Mouse (Mus musculus) thymus, postnatal 4 days (tissue): Measurements from ENCODE around the gene C2cd4c.

Experiments used
- DNase-seq: peaks from one replicate; pipeline ENCODE4 v3.0.0; 2021

C2cd4c gene

DNA sequence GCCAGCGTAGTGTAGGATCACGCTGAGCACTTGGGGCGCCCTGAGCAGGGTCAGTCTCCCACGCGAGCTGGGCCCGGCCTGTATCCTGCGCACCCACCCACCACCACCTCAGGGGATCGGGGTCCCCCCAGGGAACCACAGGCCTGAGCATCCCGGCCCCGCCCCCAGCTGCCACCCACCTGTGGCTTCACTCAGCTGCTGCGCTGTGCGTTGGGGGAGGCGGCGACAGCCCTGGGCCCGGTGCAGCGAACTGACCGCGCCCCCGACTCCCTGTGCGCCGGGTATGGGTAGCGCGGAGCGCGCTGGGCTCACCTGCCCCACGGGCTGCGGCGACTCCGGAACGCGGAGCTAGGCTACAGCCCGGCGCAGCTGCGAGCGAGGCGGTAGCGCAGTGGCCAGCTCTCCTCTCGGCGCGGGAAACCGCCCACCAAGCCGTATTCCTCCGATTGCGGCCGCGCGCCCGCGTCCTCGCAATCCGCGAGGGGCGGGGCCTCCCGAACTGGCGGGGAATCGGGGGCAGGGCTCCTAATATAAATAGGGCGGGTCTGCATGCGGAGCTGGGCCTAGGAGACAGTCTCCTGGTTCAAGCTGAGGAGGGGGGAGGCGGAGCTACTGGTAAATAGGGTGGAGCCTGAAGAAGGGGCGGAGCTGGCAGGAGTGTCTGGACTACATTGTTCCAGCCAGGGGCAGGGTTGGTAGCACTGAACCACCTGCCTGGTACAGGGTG is at the start of gene C2cd4c:
C2cd4c (minus strand) TSS at position 448 of the 727 bp plus-strand sequence.
- DNase-seq: peak; percentile 44

DNA sequence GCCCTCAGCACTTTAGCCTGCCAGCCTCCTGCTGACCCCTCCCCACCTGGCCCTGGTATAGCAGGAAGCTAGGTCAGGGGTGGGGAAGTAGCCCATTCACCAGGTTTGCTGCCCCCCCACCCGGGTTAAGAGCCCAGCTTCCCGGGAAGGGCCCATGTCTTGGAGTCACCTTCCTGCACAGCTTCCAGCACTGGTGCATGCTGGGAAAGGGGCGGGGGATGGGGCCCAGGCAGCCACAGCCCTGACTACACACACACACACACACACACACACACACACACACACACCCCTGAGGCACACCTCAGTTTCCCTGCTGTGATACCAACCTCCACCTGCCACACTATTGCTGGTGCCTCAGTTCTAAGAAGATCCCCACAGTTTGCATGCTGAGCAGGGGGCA is 48.0 kb upstream of the C2cd4c start:
- DNase-seq: no peak

DNA sequence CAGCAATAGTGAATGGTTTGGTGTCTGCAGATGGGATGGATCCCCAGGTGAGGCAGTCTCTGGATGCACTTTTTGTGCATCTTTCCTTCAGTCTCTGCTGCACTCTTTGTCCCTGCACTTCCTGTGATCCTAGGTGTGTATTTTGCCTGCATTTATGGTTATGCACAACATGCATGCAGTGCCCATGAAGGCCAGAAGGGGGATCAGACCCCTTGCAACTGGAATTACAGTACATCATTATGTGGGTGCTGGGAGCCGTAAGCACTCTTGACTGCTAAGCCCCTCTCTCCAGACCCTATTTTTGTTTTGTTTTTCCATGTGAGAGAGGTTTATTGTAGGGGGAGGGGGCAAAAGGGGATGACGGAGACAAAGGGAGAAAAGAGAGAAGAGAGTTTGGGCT is 46.5 kb upstream of the C2cd4c start:
- DNase-seq: peak; percentile 66

DNA sequence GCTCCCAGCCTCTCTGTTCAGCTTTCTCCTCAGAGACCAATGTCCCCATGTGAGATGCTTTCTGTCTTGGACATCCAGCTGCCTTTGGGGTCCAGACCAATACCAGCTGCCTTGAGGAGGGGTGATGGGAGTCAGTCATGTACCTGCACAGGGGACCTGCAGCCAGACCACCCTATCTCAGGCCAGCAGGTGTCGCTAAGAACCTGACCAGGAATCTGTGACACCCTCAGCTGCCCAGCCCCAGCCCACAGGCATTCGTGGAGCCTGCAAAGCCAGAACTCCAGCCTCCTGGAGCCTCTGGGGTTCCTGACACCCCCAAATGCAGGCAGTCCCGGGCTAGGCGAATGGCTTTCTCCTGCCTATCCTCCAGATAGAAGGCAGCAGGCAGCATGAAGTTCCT is 45.0 kb upstream of the C2cd4c start:
- DNase-seq: peak; percentile 72

DNA sequence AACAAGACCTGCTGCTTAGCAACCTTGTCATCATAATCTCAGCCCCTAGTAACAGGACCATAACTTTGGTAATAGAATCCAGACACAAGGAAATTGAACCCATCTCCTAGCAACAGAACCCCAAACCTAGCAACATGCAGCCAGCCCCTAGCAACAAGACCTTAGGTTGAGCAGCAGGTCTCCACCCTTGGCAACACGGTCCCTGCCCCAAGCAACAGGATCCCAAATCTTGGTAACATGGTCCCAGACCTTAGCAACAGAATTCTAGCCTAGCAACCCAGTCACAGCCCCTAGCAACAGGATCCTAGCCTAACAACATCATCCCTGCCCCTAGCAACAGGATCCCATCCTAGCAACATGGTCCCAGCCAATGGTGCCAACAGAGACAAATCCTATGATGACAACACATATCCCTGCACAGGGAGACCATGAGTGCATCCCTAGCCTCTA is 41.1 kb upstream of the C2cd4c start:
- no peak for DNase-seq

DNA sequence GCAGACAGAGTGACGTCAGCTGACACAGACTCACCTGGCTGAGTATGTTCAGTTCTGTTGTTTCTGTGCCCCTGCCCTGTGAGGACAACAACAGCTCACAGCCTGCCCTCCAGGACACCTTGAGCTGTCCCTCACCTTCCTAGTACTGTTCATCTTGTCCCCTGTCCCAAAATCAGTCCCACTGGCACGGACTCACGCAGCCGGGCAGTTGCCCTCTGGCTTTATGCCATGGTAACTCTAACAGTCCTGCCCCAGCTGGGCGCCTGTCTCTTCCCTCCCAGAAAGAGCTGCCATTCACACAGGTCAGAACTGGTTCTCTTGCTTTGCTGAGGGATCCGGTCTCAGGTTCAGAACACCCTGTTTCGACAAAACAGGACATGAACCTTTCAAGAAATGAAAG is 39.0 kb upstream of the C2cd4c start:
- no peak for DNase-seq

DNA sequence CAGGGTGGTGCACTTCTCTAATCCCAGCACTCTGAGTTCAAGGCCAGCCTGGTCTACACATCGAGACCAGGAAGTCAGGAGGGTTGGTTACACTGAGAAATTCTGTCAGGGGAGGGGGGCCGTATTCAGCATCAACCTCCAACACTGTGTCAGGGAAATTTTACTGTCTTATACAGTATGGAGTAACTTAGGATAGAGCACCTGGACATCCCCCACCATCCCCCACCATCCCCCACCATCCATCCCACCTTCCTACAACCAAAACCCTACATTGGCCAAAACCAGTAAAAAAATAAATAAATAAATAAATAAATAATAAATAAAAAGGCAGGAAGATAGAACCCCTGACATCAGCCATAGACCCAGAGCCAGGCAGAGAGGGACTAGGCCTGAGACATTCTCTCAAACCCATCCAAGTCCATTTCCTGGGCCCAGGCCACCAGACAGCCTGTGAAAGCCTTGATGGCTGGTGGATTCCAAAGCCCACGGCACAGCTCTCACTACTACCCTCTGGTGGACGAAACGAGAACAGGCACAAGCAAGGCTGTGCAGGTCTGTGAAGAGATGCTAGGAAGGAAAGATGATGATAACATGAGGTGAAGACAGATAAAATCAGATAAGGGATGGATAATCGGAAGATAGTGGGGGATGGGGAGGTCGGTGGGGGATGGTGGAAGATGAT is 35.4 kb upstream of the C2cd4c start:
- peak; percentile 82 for DNase-seq

DNA sequence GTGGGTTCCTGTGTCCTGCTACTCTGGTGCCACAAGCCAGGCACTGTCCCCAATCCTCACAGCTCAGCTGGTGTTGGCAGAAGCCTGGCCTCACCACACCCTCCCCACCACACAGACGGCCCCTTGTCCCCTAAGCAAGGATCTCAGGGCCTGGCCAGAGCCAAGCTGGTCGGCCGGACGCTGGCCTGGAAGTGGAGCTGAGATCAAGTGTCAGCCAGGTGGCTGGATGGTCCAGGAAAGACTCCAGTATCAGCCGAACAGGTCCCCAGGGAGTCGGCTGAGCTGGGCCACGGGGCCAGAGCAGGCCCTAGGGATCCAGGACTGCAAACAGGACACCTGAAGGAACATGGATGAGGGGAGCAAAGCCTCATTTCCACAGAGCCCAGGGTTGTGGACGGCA is 31.9 kb upstream of the C2cd4c start, which contains the start of gene Odf3l2:
Odf3l2 (minus strand) TSS at position 28 of the 400 bp plus-strand sequence.
- DNase-seq: no peak

DNA sequence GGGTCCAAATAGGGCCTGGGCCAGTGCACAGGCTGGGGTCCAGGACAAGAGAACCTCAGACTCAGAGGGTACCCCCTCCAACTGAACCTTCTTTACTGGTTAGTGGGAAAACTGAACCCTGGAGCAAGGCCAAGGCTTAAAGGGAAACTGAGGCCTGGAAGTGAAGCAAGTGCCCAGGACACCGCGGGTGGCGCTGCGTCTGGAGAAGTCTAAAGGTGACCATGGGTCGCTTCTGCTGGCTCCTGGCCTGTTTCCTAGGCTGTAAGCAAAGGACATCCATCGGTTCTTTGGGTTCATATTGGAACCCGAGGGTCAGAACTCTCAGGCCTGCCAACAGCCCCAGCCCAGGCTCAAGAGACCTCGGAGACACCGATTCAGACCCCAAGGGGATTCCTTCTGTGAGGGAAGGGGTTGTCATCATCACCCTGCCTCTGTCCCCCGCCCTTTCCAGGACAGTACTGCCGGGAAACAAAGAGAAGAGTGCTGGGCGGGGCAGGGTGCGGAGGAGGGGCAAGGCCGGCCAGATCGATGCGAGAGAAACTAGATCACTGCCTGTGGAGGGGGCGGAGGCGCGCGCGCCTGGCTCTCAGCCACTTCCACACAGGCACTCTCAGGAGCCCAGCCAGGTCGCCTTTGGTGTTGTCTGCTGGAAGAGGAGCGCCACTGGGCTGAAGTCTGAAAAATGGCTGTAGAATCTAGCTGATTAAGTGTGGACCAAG is 24.8 kb upstream of the C2cd4c start:
- DNase-seq: no peak

DNA sequence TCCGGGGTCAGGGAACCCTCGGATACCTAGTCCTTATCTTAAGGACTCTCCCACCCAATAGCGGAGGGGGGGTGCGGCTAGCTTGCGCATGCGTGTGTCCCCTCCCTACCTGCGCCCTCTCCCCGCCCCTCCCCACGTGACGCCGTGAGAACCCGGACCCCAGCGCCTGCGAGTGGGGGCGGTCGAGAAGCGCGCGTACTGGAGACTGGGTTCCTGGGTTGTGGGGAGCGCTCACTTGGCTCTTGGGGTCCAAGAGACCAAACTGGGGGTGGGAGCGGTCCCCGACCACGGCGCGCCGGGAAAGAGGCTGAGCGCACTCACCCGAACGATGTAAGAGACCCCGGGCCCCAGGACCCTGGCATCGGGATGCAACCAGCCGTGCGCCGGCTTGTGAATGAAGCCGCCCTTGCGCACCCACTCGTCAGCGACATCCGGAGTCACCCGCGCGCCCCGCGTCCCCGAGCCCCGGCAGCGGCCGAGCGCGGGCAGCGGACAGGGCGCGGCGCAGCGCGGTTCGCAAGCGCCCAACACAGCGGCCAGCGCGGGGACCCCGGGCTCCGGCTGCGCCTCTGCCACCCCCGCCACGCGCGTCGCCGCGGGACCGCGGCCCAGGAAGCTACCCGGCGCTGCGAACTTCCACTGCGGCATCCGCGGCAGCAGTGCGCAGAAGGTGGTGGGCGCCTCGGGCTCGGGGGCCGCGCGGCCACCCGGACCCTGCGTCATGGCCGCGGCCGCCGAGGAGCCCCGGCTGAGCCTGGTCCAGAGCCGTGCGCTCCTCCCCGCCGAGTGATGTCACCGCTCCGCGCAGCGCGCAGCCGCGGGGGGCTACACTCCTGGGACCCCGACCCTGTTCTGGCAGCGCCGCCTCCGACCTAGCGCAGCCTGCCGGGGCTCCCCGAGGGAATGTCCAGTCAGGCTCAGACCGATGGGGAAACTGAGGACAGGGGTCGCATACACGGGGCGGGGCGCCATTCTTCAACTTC is 23.6 kb upstream of the C2cd4c start, which contains the start of gene Shc2:
Shc2 (minus strand) TSS at position 791 of the 983 bp plus-strand sequence.
- peak; percentile 23 for DNase-seq

DNA sequence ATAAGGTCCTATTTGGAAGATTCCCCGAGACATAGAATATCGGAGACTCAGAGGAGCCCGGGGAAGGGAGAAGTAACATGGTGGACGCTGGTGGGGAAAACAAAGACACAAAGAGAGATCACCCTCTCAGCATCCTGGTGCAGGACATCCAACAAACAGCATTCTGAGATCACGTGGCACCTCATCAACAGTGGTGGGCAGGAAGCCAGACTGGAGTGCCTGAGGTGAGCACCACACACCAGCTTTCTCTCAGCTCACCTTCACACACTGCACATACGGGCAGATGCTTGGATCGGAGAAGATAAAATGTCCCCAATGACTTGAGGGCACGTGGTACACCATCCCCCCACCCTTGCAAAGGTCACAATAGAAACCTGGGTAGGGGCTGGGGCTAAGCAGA is 22.5 kb upstream of the C2cd4c start:
- DNase-seq: no peak

DNA sequence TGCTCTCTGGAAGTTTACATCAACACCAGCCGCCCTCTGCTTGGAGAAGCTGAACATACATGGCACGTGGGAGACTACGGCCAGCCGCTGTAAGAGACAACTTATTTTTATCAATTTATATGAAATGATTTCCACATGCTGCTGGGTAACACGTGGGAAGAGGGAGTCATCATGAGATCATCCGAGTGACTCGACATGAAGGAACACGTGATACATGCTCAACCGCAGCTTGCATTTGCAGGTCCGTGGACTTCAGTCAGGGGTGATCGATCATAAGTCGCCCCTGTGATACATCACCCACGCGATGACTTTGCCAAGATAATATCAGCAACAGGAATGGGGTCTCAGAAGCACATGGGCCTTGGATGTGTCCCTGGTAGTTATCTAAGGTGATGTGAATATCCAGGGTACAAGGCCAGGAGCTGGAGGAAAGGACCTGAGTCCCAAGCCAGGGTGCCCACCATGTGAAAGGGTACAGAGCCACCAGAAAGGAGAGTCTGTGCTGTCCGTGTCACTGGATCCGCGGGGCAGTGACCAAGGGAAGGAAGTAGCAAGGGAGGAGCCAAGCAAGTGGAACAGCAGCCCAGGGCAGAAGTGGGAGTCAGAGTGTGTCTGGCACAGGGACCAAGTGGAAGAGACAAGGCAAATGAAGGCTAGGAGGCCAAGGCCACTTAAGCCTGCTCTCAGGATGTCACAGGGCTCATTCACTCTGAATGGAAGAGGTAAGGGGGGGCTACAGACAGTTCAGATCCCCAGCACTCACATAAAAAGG is 19.4 kb upstream of the C2cd4c start:
- no peak for DNase-seq

DNA sequence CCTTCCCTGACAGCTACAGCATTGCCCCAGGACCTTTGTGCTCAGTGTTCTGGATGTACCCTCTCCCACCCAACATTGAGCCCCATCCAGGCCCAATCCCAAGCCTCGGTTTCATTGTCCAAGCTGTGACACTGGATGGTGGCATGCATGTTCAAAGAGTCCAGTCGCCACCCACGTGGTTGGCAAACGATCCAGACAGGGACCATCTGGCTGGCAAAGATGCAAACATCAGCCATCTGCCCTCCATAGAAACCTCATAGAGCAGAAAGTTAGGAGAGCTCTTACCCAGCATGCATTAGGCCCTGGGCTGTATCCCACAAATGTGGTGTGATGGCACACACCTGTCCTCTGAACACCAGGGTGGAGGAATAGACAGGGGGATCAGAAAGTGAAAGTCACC is 17.6 kb upstream of the C2cd4c start:
- no peak for DNase-seq

DNA sequence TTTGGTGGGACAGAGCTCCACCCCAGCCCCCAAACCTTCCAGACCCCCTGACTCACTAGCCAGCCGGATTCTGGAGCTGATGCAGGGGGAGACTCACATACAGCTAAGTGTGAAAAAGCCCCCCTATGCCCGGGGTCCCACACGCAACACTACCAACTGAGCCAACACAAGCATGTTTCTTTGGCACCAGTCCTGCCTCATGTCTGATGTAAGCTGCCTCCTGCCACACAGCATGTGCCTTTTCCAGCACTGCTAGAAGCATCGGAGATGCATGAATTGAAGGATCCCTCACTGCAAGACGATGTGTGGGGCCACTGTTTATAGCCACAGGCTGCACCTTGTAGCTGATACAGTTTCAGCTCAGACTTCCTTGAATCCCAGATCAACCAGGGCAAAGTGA is 14.6 kb upstream of the C2cd4c start:
- DNase-seq: no peak

DNA sequence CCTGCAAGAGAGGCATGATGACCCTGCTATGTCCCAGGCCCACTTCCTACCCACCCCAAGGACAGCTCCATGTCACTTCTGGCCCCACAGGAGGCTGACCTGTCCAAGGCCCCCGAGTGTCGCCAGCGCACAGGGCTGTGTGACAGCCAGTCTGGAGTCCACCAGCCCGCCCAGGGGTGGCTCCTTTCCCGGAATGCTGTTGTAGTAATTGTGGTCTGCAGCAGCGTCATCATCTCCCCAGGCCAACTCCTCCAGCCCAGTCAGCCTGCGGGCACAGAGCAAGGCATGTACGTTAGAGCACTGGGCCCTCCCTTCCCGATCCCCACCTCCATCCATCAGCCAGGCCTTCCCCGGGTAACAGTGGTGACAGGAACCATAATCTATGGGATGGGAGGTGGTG is 12.3 kb upstream of the C2cd4c start:
- no peak for DNase-seq

DNA sequence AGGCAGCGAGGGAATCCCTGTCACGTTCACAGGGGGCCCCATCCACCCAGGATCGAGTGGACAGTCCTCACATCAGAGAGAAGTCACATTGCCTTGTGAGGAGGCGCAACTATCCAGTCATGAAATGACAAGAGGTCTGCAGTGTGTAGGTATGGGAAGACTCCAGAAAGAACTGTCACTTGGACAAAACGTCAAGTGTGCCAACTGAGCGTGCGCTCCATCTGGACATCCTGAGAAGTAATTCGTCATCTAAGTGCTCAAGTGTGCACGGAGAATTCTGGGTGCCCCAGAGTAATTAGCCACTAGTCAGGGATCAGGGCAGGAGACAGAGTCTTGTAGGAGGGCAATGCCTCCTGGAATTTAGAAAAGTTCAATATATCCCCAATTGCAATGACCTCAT is 11.6 kb upstream of the C2cd4c start:
- no peak for DNase-seq

DNA sequence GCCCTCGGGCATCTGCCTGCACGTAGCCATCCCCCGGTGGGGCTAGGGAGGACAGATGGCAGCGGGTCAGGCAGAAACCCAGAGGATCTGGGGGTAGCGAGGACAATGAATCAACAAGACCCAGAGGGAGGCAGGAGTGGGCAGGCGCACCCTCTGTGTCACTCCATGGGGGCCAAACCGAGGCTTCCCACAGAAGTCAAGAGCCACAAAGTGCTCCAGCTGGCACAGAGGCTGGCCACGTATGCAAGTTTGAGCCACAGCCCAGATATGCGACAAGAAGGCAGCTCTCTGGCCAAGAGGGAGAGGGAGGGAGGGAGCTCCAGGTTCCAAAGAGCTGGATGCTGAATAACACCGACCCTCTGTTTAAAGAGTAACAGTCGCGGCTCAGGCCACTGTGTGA is 10.1 kb upstream of the C2cd4c start:
- DNase-seq: no peak

DNA sequence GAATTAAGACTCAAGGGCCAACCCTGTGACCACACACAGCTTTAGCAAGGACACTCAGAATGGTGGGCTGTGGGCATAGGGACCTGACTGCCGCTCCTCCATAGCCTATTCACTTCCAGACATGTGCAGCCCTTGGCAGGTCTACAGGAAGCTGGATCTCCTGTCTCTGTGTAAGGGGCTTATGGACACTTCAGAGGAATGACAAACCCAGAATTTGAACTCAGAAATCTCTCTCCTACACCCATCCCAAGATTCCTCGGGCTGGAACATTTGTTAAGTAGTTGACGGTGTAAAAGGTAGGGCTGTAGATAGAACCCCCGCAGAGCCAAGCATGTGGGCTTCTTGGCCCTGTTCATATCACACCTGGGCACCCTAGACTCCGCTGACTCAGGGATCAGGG is 2.6 kb upstream of the C2cd4c start:
- DNase-seq: no peak

DNA sequence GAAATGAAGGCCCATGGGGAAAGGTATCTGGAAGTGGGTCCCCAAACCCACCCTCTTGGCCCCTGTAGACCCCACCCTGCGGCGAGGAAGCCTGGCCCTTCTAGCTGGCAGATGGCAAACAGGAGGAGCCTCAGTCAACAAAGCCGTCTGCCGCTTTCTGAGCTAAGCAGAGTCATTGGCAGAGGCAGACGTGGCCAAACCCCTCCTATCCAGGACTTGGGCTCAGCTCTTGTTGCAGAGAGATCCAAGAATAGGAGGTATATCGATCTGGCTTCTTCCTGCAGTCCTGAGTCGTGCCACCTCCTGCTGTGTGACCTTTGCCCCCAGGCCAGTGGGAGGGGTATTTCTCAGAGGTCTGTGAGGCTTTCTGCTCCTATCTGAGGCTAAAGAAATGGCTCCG is 2.0 kb upstream of the C2cd4c start:
- no peak for DNase-seq

DNA sequence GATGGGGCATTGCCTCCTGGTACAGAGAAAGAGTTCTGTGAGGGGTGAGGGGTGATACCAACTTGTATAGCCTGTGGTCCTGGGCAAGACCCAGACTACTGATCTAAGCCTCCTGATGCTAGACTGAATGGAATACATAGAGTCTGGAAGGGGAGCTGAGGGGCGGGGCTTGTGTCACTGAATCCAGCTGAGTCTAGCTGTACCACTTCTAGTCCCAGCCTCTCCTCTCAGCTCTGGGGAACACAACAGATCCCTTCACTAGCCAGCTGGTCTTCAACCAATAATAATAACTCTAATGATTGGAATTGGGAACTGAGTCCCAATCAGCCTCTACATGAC is 449 bp upstream of the C2cd4c start:
- no peak for DNase-seq

DNA sequence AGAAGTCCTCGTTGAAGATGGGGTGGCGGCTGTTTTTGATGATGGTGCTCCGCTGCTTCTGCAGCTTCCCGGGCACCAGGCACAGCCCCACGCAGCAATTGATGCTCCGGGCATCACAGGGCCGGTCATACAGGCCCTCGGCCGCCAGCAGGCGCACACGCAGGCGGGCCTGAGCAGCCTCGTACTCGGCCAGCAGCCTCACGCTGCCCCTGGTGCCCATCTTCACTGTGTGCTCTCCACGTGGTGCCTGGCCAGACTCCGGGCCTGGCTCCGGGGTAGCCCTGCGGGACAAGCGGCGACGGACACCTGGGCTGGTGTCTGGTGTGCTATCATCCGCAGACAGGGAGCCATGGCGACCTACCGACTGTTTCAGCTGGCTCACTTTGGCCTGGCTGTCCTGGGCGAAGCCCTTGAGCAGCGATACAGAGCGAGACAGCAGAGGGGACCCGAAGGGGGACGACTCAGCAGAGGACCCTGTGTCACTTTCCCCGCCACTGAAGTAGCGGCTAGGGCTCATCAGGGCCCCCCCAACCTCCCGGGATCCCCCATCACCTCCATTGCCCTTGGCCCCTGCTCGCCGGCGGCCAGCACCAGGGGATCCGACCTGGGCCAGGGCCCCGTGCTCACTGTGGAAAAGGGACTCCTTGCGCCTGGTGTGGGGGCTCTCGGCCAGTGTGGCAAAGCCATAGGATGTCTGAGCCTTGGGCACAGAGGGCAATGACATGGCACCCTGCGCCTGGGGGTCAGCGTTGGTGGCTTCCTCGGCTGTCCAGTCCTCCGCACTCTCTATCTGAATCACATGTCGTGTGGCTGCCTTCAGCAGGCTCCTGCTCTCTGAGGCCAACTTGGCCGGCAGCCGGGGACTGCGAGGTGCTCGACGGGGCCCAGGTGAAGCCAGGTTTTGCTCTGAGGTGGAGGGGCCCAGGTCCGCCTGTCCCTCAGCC is 1.4 kb downstream of the C2cd4c start:
- DNase-seq: no peak
